Mouse (Mus musculus): Measurements from ENCODE around the gene Olfr669. TPM values are rescaled to one million over a fixed set of nuclear protein-coding genes. Genes with fewer than 3 reads are reported as not detected.

The Olfr669 gene
- under 1 TPM in 1 of 2 experiments, not detected in 1; 0.48 TPM for polyA plus RNA-seq (2017; shearing (Covaris generic))

DNA sequence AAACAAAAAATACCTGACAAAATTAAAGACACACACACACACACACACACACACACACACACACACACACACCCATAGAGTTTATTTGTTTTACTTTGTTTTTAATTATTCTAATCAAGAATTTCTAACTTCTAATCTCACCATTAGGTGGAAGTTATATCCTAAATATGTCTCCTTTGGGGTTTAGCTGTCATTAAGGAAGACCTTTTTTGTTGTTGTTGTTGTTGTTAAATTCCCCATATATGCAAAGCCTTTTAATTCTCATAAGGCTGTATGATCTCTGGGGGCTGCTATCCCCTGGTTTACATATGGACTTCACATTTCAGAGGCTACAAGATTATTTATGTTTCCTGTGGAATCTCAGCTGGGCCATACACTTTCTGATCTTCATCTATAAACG lies at the start of gene Olfr669:
Gene Olfr669, plus strand, starts transcription at position 301 of the 400 bp plus-strand sequence.

DNA sequence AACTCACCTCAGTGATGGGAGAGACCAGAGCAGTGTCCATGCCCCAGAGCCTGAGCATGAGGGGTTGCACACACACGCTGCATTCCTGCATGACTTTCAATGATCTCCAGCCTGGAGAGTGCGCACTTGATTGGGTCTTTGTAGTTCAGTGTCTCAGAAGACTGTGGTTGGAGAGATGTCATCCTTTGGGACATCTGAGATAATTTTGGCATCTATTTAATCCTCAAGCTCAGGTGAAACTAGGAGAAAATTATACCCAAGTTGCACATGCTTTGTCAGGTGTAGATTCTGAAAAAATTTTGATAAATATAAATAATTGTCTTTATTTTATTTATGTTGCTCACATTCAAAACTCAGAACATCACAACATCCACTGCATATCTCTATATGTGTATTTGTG lies 38.2 kb upstream of the Olfr669 start, which contains the start of gene Olfr666:
Gene Olfr666, minus strand, starts transcription at position 101 of the 400 bp plus-strand sequence.

DNA sequence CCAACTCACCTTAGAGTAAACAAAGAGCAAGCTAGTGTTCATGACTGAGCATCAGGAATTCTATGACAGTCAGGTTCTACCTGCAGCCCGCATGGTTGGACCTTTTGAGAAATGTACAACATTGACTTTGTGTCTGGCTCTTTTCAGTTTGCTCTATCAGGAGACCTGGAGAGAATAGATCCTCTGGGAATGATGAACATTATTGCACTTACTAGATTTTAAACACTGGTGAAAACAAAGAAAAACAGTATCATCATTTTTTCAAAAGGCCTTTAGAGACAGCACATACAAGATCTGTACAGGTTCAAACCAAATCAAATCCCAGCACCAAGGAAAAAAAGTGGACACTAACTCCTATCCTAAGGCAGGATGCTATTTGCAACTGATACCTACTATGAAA lies 12.7 kb upstream of the Olfr669 start, which contains the start of gene Olfr667:
Gene Olfr667, minus strand, starts transcription at position 101 of the 400 bp plus-strand sequence.

DNA sequence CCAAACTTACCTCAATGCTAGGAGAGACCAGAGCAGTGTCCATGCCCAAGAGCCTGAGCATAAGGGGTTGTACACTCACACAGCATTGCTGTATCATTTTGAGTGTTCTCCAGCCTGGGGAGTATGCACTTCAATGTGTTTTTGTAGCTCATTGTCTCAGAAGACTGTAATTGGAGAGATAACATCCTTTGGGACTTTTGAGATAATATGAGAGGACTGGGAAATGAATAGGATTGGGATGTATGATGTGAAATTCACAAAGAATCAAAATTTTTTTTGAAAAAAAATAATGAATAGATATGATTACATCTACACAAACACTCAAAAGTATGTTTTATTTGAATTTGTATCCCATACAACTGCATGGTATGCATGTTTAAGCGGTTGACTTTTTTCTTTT lies 6.1 kb upstream of the Olfr669 start, which contains the start of gene Olfr668:
Gene Olfr668, minus strand, starts transcription at position 101 of the 400 bp plus-strand sequence.

DNA sequence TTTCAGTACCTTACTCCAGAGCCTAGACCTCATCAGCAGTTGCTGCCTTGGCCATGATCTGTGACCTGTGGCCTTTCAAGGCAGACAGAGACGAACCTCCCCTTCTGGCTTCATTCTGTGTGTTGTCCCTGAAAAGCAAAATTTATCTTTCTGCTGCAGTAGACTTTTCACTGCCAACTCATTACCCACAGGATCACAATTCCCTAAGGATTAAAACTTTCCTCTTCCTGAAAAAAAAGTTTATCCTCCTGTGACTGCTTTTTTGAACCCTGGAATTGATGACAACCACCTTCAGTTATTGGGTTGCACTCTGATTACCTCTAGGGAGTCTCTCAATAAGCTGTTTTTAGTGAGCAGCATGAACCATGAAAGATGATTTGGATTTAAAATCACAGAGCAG lies 28.5 kb downstream of the Olfr669 start, which contains the start of gene Olfr670:
Gene Olfr670, minus strand, starts transcription at position 101 of the 400 bp plus-strand sequence.

DNA sequence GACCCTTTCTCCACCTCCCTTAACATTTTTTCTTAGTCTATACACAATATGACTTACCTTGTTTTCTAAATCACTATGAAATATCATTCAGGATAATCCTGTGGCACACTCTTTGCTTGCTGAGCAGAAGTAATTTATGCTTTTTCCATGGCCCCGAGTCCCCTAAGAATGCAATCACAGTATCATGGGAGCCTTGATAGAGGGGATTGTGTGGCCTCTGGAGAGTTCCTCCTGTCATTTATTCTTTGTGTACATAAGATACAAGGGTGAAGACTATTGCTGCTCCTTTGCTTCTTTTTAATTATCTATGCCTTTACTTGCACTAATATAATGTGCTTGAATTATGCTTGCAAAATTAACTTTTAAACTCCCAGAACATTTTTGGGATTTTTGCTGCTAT lies 45.0 kb downstream of the Olfr669 start, which contains the start of gene Olfr671:
Gene Olfr671, minus strand, starts transcription at position 101 of the 400 bp plus-strand sequence.

Other genes with a start within 250 kb of the Olfr669 start
- under 1 TPM; 0.07 to 0.59 TPM for gene Olfr661, start 247.7 kb upstream of the Olfr669 start, polyA plus RNA-seq (2017; shearing (Covaris generic))
- not detected for gene Usp17le, start 156.8 kb upstream of the Olfr669 start, polyA plus RNA-seq (2017; shearing (Covaris generic))
- gene Usp17lb, start 91.6 kb upstream of the Olfr669 start, polyA plus RNA-seq (2017; shearing (Covaris generic)), result not detected
- under 1 TPM; 0.18 to 0.65 TPM for gene Usp17la, start 77.2 kb upstream of the Olfr669 start, polyA plus RNA-seq (2017; shearing (Covaris generic))
- gene Olfr665, start 56.2 kb upstream of the Olfr669 start, polyA plus RNA-seq (2017; shearing (Covaris generic)), result not detected
- gene Olfr666, start 38.3 kb upstream of the Olfr669 start, polyA plus RNA-seq (2017; shearing (Covaris generic)), result not detected
- not detected for gene Olfr667, start 12.8 kb upstream of the Olfr669 start, polyA plus RNA-seq (2017; shearing (Covaris generic))
- gene Olfr668, start 6.2 kb upstream of the Olfr669 start, polyA plus RNA-seq (2017; shearing (Covaris generic)), result under 1 TPM in 1 of 2 experiments, not detected in 1; 0.38 TPM
- gene Olfr670, start 28.4 kb downstream of the Olfr669 start, polyA plus RNA-seq (2017; shearing (Covaris generic)), result not detected
- gene Olfr671, start 44.9 kb downstream of the Olfr669 start, polyA plus RNA-seq (2017; shearing (Covaris generic)), result under 1 TPM in 1 of 2 experiments, not detected in 1; 0.47 TPM
- 1 to 10 TPM in 1 of 2 experiments, not detected in 1; 1.3 TPM for gene Olfr672, start 67.8 kb downstream of the Olfr669 start, polyA plus RNA-seq (2017; shearing (Covaris generic))
- gene Olfr675, start 94.2 kb downstream of the Olfr669 start, polyA plus RNA-seq (2017; shearing (Covaris generic)), result under 1 TPM in 1 of 2 experiments, not detected in 1; 0.48 TPM
- under 1 TPM in 1 of 2 experiments, not detected in 1; 0.94 TPM for gene Olfr676, start 98.5 kb downstream of the Olfr669 start, polyA plus RNA-seq (2017; shearing (Covaris generic))
- 1 to 10 TPM in 1 of 2 experiments, under 1 TPM in 1; 0.06 to 1.7 TPM for gene Olfr677, start 117.1 kb downstream of the Olfr669 start, polyA plus RNA-seq (2017; shearing (Covaris generic))
- not detected for gene Olfr678, start 130.2 kb downstream of the Olfr669 start, polyA plus RNA-seq (2017; shearing (Covaris generic))
- gene Olfr679, start 147.0 kb downstream of the Olfr669 start, polyA plus RNA-seq (2017; shearing (Covaris generic)), result not detected
- gene Olfr680-ps1, start 158.6 kb downstream of the Olfr669 start, polyA plus RNA-seq (2017; shearing (Covaris generic)), result not detected
- gene Olfr681, start 182.6 kb downstream of the Olfr669 start, polyA plus RNA-seq (2017; shearing (Covaris generic)), result under 1 TPM in 1 of 2 experiments, not detected in 1; 0.09 TPM
- gene Olfr683, start 212.8 kb downstream of the Olfr669 start, polyA plus RNA-seq (2017; shearing (Covaris generic)), result not detected
- gene Olfr684, start 229.4 kb downstream of the Olfr669 start, polyA plus RNA-seq (2017; shearing (Covaris generic)), result not detected